Mouse (Mus musculus) lung, adult 2 months (tissue): ENCODE measurements around the gene Dmrtb1.

Experiments used
- CTCF ChIP-seq: fragments of 200-500 bp; IDR thresholded peaks from 2 replicates; pipeline ENCODE4 v1.5.1; 2011; ENCODE audit warnings: mild to moderate bottlenecking, low read length, control low read depth; ENCODE audit not compliant: insufficient read depth
- POLR2A ChIP-seq: fragments of 200-500 bp; IDR thresholded peaks from 2 replicates; pipeline ENCODE4 v1.6.1; 2011; ENCODE audit warnings: low read depth, mild to moderate bottlenecking, control low read depth, low read length, borderline replicate concordance; ENCODE audit errors: extremely low read depth

DNA sequence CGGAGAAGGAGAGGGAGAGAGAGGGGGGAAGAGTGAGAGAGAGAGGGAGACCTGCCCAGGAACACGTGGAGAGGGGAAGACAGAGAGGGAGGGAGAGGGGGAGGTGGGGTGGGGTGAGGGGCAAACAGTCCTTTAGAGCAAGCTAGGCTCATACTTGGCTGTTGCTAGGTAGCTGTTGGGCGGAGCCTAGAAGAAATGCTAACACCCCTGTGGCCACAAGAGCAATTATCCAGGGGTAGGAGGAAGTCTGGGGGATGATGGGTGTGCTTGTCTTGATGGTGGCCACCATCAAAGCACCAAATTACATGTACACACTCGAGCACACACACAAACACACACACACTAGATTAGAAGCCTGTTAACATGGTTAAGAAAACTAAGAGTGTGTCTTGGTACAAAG is 48.6 kb upstream of the Dmrtb1 start:
- no peak for TF ChIP-seq CTCF
- TF ChIP-seq POLR2A = no peak
